Mouse (Mus musculus) kidney, adult 2 months (tissue): ENCODE measurements around the gene Grpel1. TPM values are rescaled to one million over a fixed set of nuclear protein-coding genes. Genes with fewer than 3 reads are reported as not detected.

Source experiments
- DNase-seq: peaks from one replicate; pipeline ENCODE4 v3.0.0; 2021
- H3K27ac ChIP-seq: fragments of 200-500 bp; 2 replicates; pipeline ENCODE4 v1.5.1; 2012; ENCODE audit warnings: low read depth, low read length, control low read depth, inconsistent platforms; ENCODE audit not compliant: insufficient read depth
- H3K27me3 ChIP-seq: fragments of 200-500 bp; replicated peaks from 2 replicates; pipeline ENCODE4 v1.6.1; 2012; ENCODE audit warnings: mild to moderate bottlenecking, moderate library complexity, low read length, inconsistent platforms; ENCODE audit not compliant: control insufficient read depth, insufficient read depth
- H3K36me3 ChIP-seq: fragments of 200-500 bp; 2 replicates; pipeline ENCODE4 v1.6.1; 2012; ENCODE audit warnings: mild to moderate bottlenecking, moderate library complexity, low read length, inconsistent platforms; ENCODE audit not compliant: control insufficient read depth, insufficient read depth
- H3K4me1 ChIP-seq: fragments of 200-500 bp; 2 replicates; pipeline ENCODE4 v1.6.1; 2011; ENCODE audit warnings: low read length; ENCODE audit not compliant: control insufficient read depth, insufficient read depth
- H3K4me3 ChIP-seq: fragments of 200-500 bp; 2 replicates; pipeline ENCODE4 v1.5.1; 2011; ENCODE audit warnings: mild to moderate bottlenecking, low read depth, low read length, control low read depth; ENCODE audit not compliant: insufficient read depth
- CTCF ChIP-seq: fragments of 200-500 bp; conservative IDR thresholded peaks from 2 replicates; pipeline ENCODE4 v1.5.1; 2011; ENCODE audit warnings: low read depth, mild to moderate bottlenecking, control low read depth, low read length, moderate library complexity, mixed read lengths; ENCODE audit not compliant: insufficient read depth, insufficient read length
- POLR2A ChIP-seq: fragments of 200-500 bp; IDR thresholded peaks from one replicate; pipeline ENCODE4 v1.6.1; 2011; ENCODE audit warnings: low read depth, low read length, control low read depth
- whole genome bisulfite sequencing: fragments of 180-500 bp; shearing (Covaris S2); methylation state at CpG from one replicate; pipeline ENCODE4 v1.1.7; 2018; 5-methylcytosine and 5-hydroxymethylcytosine counted together
- polyA plus RNA-seq: library from polyadenylated mRNA; depleted of rRNA; stranded (reverse); fragments of >200 nt; gene quantifications from 2 replicates; pipeline ENCODE4 v1.2.3, GENCODE M21; 2012

The Grpel1 gene
- polyA plus RNA-seq, 1 experiment: 38.4 TPM

GRCm38 (mm10) chr5:36449710-36450358, 15.0 kb upstream of the Grpel1 start:
- DNase-seq: no peak
- no peak for TF ChIP-seq POLR2A
- no peak for TF ChIP-seq CTCF
- 74% methylated on average over 6 of the region's 6 CpGs for WGBS

GRCm38 (mm10) chr5:36451119-36451518, 13.7 kb upstream of the Grpel1 start:
- H3K27ac ChIP-seq: no peak overlapping the region
- no peak for DNase-seq
- no peak overlapping the region for H3K4me3 ChIP-seq
- H3K4me1 ChIP-seq: no peaks in the 10 kb centered on the region
- WGBS: 28% methylated on average over 10 of the region's 10 CpGs
- TF ChIP-seq POLR2A (no peak), CTCF (no peak)
- H3K27me3 ChIP-seq: no peaks in the 10 kb centered on the region
- no peaks in the 10 kb centered on the region for H3K36me3 ChIP-seq

More at GRCm38 (mm10) chr5:36449710-36450358, 15.0 kb upstream of the Grpel1 start:
- Histone ChIP-seq H3K27ac (no peak overlapping the region), H3K4me3 (no peak overlapping the region), H3K36me3 (no peaks in the 10 kb centered on the region), H3K27me3 (no peaks in the 10 kb centered on the region), H3K4me1 (no peaks in the 10 kb centered on the region)

GRCm38 (mm10) chr5:36451872-36452389, 12.9 kb upstream of the Grpel1 start:
- 59% methylated on average over 10 of the region's 10 CpGs for WGBS
- no peak overlapping the region for H3K27ac ChIP-seq
- TF ChIP-seq CTCF (no peak), POLR2A (no peak)
- H3K36me3 ChIP-seq: no peaks in the 10 kb centered on the region
- no peaks in the 10 kb centered on the region for H3K27me3 ChIP-seq
- H3K4me3 ChIP-seq: no peak overlapping the region
- DNase-seq: no peak
- no peaks in the 10 kb centered on the region for H3K4me1 ChIP-seq

- WGBS: 59% methylated on average over 6 of the region's 6 CpGs
- TF ChIP-seq CTCF: no peak
- no peak for TF ChIP-seq POLR2A
- Histone ChIP-seq H3K4me3 (no peak overlapping the region), H3K27me3 (no peaks in the 10 kb centered on the region), H3K36me3 (no peaks in the 10 kb centered on the region), H3K4me1 (no peaks in the 10 kb centered on the region), H3K27ac (no peak overlapping the region)
- DNase-seq: no peak
Measured at GRCm38 (mm10) chr5:36452821-36453220, 12.0 kb upstream of the Grpel1 start.

- H3K36me3 ChIP-seq: no peaks in the 10 kb centered on the region
- no peak for TF ChIP-seq POLR2A
- no peak for TF ChIP-seq CTCF
- H3K4me1 ChIP-seq: no peaks in the 10 kb centered on the region
- DNase-seq: no peak
- H3K27ac ChIP-seq: no peak overlapping the region
- H3K4me3 ChIP-seq: no peak overlapping the region
- H3K27me3 ChIP-seq: no peaks in the 10 kb centered on the region
- 64% methylated on average over 4 of the region's 4 CpGs for WGBS
Measured at GRCm38 (mm10) chr5:36457706-36458105, 7.1 kb upstream of the Grpel1 start.

- 9% methylated on average over 4 of the region's 4 CpGs for WGBS
- TF ChIP-seq CTCF (peak; percentile 76), POLR2A (no peak)
Measured at GRCm38 (mm10) chr5:36458926-36459325, 5.9 kb upstream of the Grpel1 start.

GRCm38 (mm10) chr5:36460712-36461111, 4.1 kb upstream of the Grpel1 start:
- no peak overlapping the region for H3K27ac ChIP-seq
- no peak overlapping the region for H3K4me3 ChIP-seq
- no peaks in the 10 kb centered on the region for H3K36me3 ChIP-seq
- no peaks in the 10 kb centered on the region for H3K27me3 ChIP-seq
- peaks cover under 1% of the 10 kb centered on the region; the same call in 1 of the 2 replicates for H3K4me1 ChIP-seq
- 78% methylated on average over 2 of the region's 2 CpGs for WGBS
- no peak for TF ChIP-seq POLR2A
- no peak for TF ChIP-seq CTCF
- no peak for DNase-seq

More at GRCm38 (mm10) chr5:36458926-36459325, 5.9 kb upstream of the Grpel1 start:
- H3K36me3 ChIP-seq: no peaks in the 10 kb centered on the region
- H3K4me1 ChIP-seq: no peaks in the 10 kb centered on the region; the same call in 1 of the 2 replicates
- H3K4me3 ChIP-seq: no peak overlapping the region
- no peaks in the 10 kb centered on the region for H3K27me3 ChIP-seq
- peak; percentile 65 for DNase-seq
- no peak overlapping the region for H3K27ac ChIP-seq
